Mouse (Mus musculus) ovary, adult 18-20 months (tissue): ENCODE data around the gene Fbxo22.
A peak's percentile ranks its signal among the peaks of the same experiment; 100 is the strongest.
"Not testable (repeated sequence)": the region's sequence is repeated elsewhere in the genome, so short reads cannot be mapped to it uniquely, and the experiment has no call there.

Experiments
- DNase-seq: peaks from one replicate; pipeline ENCODE4 v3.0.0; 2022; ENCODE audit warnings: low spot score, mixed read lengths

Fbxo22 gene

GRCm38 (mm10) chr9:55208790-55209481 is at the start of gene Fbxo22:
Gene Fbxo22, plus strand, starts transcription at chr9:55208925.
- peak; percentile 64 for DNase-seq

GRCm38 (mm10) chr9:55170655-55171412 is 37.9 kb upstream of the Fbxo22 start:
- DNase-seq = no peak

- no peak for DNase-seq
Observed at GRCm38 (mm10) chr9:55172195-55172685, 36.5 kb upstream of the Fbxo22 start.

GRCm38 (mm10) chr9:55174235-55174634 is 34.5 kb upstream of the Fbxo22 start:
- DNase-seq = no peak

GRCm38 (mm10) chr9:55195876-55196275 is 12.8 kb upstream of the Fbxo22 start:
- DNase-seq = no peak

- DNase-seq = no peak
Observed at GRCm38 (mm10) chr9:55198260-55198659, 10.5 kb upstream of the Fbxo22 start.

- DNase-seq = no peak
Observed at GRCm38 (mm10) chr9:55199348-55199747, 9.4 kb upstream of the Fbxo22 start.

GRCm38 (mm10) chr9:55208458-55208789 is 301 bp upstream of the Fbxo22 start:
- no peak for DNase-seq

GRCm38 (mm10) chr9:55211611-55212010 is 2.9 kb downstream of the Fbxo22 start:
- no peak for DNase-seq

- no peak for DNase-seq
Observed at GRCm38 (mm10) chr9:55213396-55213795, 4.7 kb downstream of the Fbxo22 start.

- DNase-seq = no peak
Observed at GRCm38 (mm10) chr9:55215056-55215455, 6.3 kb downstream of the Fbxo22 start.

GRCm38 (mm10) chr9:55215648-55216047 is 6.9 kb downstream of the Fbxo22 start:
- no peak for DNase-seq

- DNase-seq = no peak
Observed at GRCm38 (mm10) chr9:55216078-55216477, 7.4 kb downstream of the Fbxo22 start.

GRCm38 (mm10) chr9:55217381-55217780 is 8.7 kb downstream of the Fbxo22 start:
- DNase-seq = no peak

- no peak for DNase-seq
Observed at GRCm38 (mm10) chr9:55225165-55225737, 16.5 kb downstream of the Fbxo22 start.

GRCm38 (mm10) chr9:55226251-55226650 is 17.5 kb downstream of the Fbxo22 start:
- DNase-seq = no peak

- DNase-seq = no peak
Observed at GRCm38 (mm10) chr9:55228149-55228548, 19.4 kb downstream of the Fbxo22 start.

- DNase-seq = no peak
Observed at GRCm38 (mm10) chr9:55229010-55229409, 20.3 kb downstream of the Fbxo22 start.

- DNase-seq = no peak
Observed at GRCm38 (mm10) chr9:55231544-55231943, 22.8 kb downstream of the Fbxo22 start.

- DNase-seq = no peak
Observed at GRCm38 (mm10) chr9:55232110-55232509, 23.4 kb downstream of the Fbxo22 start.

- no peak for DNase-seq
Observed at GRCm38 (mm10) chr9:55232586-55232985, 23.9 kb downstream of the Fbxo22 start.

- not testable (repeated sequence) for DNase-seq
Observed at GRCm38 (mm10) chr9:55233076-55233475, 24.4 kb downstream of the Fbxo22 start.
